Comparison of ENCODE assay signal across 8 mouse cellular contexts in genomic region chr5:115326875-115327609, GRCm38 (mm10). TPM values are rescaled to one million over a fixed set of nuclear protein-coding genes. Genes with fewer than 3 reads are reported as not detected.
DNase-seq lines count a peak whose midpoint lies in the region; ATAC-seq lines count a peak whose summit lies in the region.

Gene Srsf9 (plus strand): TSS chr5:115327177.

- H3K4me2 ChIP-seq in heart, embryonic 15.5 days, result peak within 1 kb of the TSS; percentile 81
- peak within 1 kb of the TSS; percentile 86 for H3K4me2 ChIP-seq in liver, embryonic 15.5 days
- peak within 1 kb of the TSS; percentile 72 for H3K4me2 ChIP-seq in neural tube, embryonic 12.5 days (replicated peaks)

- ATAC-seq in CD4-positive, CD25-positive, alpha-beta regulatory T cell, adult 4 months, result peak; percentile 91
- peak; percentile 90 for ATAC-seq in heart, embryonic 15.5 days (replicated peaks; ENCODE audit: insufficient number of reproducible peaks, insufficient read depth, low FRiP score, low read depth)
- ATAC-seq in liver, embryonic 15.5 days (ENCODE audit: insufficient read depth), result peak; percentile 90
- ATAC-seq in neural tube, embryonic 12.5 days (ENCODE audit: low FRiP score, low read depth), result peak; percentile 89

- WGBS in forebrain, embryonic 10.5 days, result under 1% methylated on average over 84 of the region's 97 CpGs
- 0% methylated on average over 88 of the region's 97 CpGs for WGBS in heart, embryonic 15.5 days
- WGBS in liver, embryonic 15.5 days (ENCODE audit: insufficient replicate concordance), result under 1% methylated on average over 85 of the region's 97 CpGs
- under 1% methylated on average over 92 of the region's 97 CpGs for WGBS in neural tube, embryonic 12.5 days

- peaks cover 39% of the 10 kb centered on the region for H3K4me1 ChIP-seq in forebrain, embryonic 10.5 days
- H3K4me1 ChIP-seq in heart, embryonic 15.5 days (replicated peaks), result peaks cover 36% of the 10 kb centered on the region
- H3K4me1 ChIP-seq in liver, embryonic 15.5 days (replicated peaks), result peaks cover 60% of the 10 kb centered on the region
- H3K4me1 ChIP-seq in neural tube, embryonic 12.5 days, result peaks cover 26% of the 10 kb centered on the region

- H3K9me3 ChIP-seq in forebrain, embryonic 10.5 days, result no peaks in the 10 kb centered on the region
- no peaks in the 10 kb centered on the region for H3K9me3 ChIP-seq in heart, embryonic 15.5 days (replicated peaks)
- no peaks in the 10 kb centered on the region for H3K9me3 ChIP-seq in liver, embryonic 15.5 days (replicated peaks)
- no peaks in the 10 kb centered on the region for H3K9me3 ChIP-seq in neural tube, embryonic 12.5 days

- DNase-seq in c-Kit-negative CD71-positive TER-119-positive erythroid progenitor cells, embryonic 14.5 days (ENCODE audit: low read depth, low spot score), result peak; percentile 86
- peak; percentile 94 for DNase-seq in forebrain, embryonic 10.5 days (ENCODE audit: extremely low spot score, low spot score)
- DNase-seq in kidney, postnatal 36 days, result peak; percentile 97 to 99
- DNase-seq in telencephalon, adult 2 months (ENCODE audit: low read depth, low spot score), result peak; percentile 89

- peaks cover 33% of the 10 kb centered on the region for H3K36me3 ChIP-seq in forebrain, embryonic 10.5 days (replicated peaks)
- peaks cover 17% of the 10 kb centered on the region for H3K36me3 ChIP-seq in heart, embryonic 15.5 days
- peaks cover 29% of the 10 kb centered on the region for H3K36me3 ChIP-seq in liver, embryonic 15.5 days (replicated peaks)
- peaks cover 24% of the 10 kb centered on the region for H3K36me3 ChIP-seq in neural tube, embryonic 12.5 days

- H3K27ac ChIP-seq in forebrain, embryonic 10.5 days, result peak within 1 kb of the TSS; percentile 98
- peak within 1 kb of the TSS; percentile 87 for H3K27ac ChIP-seq in heart, embryonic 15.5 days
- H3K27ac ChIP-seq in liver, embryonic 15.5 days (replicated peaks), result peak within 1 kb of the TSS; percentile 96
- peak within 1 kb of the TSS; percentile 9; the same call in 1 of the 2 replicates for H3K27ac ChIP-seq in neural tube, embryonic 12.5 days

- no peaks in the 10 kb centered on the region for H3K27me3 ChIP-seq in forebrain, embryonic 10.5 days (ENCODE audit: poor library complexity, severe bottlenecking)
- H3K27me3 ChIP-seq in heart, embryonic 15.5 days, result no peaks in the 10 kb centered on the region
- no peaks in the 10 kb centered on the region for H3K27me3 ChIP-seq in liver, embryonic 15.5 days
- no peaks in the 10 kb centered on the region for H3K27me3 ChIP-seq in neural tube, embryonic 12.5 days (replicated peaks)

- peak within 1 kb of the TSS; percentile 96 for H3K9ac ChIP-seq in heart, embryonic 15.5 days
- peak within 1 kb of the TSS; percentile 97 for H3K9ac ChIP-seq in liver, embryonic 15.5 days
- peak within 1 kb of the TSS; percentile 88 for H3K9ac ChIP-seq in neural tube, embryonic 12.5 days

- peak within 1 kb of the TSS; percentile 99 for H3K4me3 ChIP-seq in forebrain, embryonic 10.5 days
- peak within 1 kb of the TSS; percentile 95 for H3K4me3 ChIP-seq in heart, embryonic 15.5 days
- peak within 1 kb of the TSS; percentile 84 for H3K4me3 ChIP-seq in liver, embryonic 15.5 days (replicated peaks)
- peak within 1 kb of the TSS; percentile 91 for H3K4me3 ChIP-seq in neural tube, embryonic 12.5 days

RNA-seq across cellular contexts. Expression of gene Srsf9, which starts in this region (rescaled TPM):
- polyA plus RNA-seq in CD4-positive, CD25-positive, alpha-beta regulatory T cell, adult 4 months (2017; shearing (Covaris generic)), result 10 to 100 TPM; 13.9 to 26.3 TPM
- polyA plus RNA-seq in forebrain, embryonic 10.5 days (2016; fragmentation: Nextera tagmentation; extraction: Ambion mirVana), result 399 and 417 TPM in 2 replicates
- 99.0 and 118 TPM in 2 replicates for polyA plus RNA-seq in heart, embryonic 15.5 days (2015; fragmentation: Nextera tagmentation; extraction: Ambion mirVana)
- 88.7 and 92.1 TPM in 2 replicates for polyA plus RNA-seq in liver, embryonic 15.5 days (2015; fragmentation: Nextera tagmentation; extraction: Ambion mirVana)
- polyA plus RNA-seq in neural tube, embryonic 12.5 days (2016; fragmentation: Nextera tagmentation; extraction: Ambion mirVana), result 314 and 343 TPM in 2 replicates

Comparison
In these comparisons a context has a peak if more than half of its experiments do, and no peak if none do; other contexts are left out.
1. Peak in every context shown above with its lines: DNase-seq, ATAC-seq, H3K4me3 ChIP-seq and H3K27ac ChIP-seq.
2. H3K27ac ChIP-seq: peak in every context shown above with its lines; median percentile 98 in forebrain, embryonic 10.5 days; 96 in liver, embryonic 15.5 days; 87 in heart, embryonic 15.5 days; 9 in neural tube, embryonic 12.5 days.